Mouse (Mus musculus) pancreas, adult 10 weeks (tissue): ENCODE measurements around the gene Pmpcb. TPM values are rescaled to one million over a fixed set of nuclear protein-coding genes. Genes with fewer than 3 reads are reported as not detected.

Source experiments
- polyA plus RNA-seq: library from polyadenylated mRNA; stranded (reverse); fragments of 350-450 nt; fragmentation: Illumina TruSeq; extraction: RNeasy Lipid Tissue Mini Kit (QIAGEN cat#74804); gene quantifications from one replicate; pipeline ENCODE4 v1.2.3, GENCODE M21; 2015; ENCODE audit warnings: low read depth, low replicate concordance; ENCODE audit not compliant: insufficient read depth

Gene Pmpcb
- polyA plus RNA-seq, result 25.9 TPM

DNA sequence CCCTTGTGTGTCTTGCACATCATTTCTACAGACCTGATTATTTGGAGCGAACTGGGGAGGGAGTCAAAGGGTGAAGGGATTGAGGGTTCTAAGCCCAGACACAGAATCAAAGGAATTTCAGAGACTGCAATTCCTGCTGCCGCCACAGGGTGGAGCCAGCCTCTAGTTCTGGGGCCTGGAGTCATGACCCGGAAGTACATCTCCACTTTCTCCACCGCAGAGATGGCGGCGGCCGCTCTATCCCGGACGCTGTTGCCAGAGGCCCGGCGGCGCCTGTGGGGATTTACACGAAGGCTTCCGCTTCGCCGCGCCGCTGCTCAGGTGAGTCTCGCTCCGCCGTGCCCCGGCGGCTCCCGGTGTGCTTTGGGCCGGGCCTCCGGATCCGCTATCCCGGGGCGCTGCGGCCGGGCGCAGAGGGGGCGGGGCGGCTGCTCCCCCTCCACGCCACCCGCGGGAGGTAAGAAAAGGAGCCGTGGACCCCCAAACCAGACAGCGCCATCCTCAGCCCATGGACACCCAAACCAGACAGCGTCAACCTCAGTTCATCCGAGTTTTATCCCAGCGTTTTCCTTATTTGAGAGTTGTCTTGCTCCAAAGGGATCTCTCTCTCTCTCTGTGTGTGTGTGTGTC lies at the start of gene Pmpcb:
Gene Pmpcb (plus strand): TSS at position 186 of the 630 bp plus-strand sequence.

DNA sequence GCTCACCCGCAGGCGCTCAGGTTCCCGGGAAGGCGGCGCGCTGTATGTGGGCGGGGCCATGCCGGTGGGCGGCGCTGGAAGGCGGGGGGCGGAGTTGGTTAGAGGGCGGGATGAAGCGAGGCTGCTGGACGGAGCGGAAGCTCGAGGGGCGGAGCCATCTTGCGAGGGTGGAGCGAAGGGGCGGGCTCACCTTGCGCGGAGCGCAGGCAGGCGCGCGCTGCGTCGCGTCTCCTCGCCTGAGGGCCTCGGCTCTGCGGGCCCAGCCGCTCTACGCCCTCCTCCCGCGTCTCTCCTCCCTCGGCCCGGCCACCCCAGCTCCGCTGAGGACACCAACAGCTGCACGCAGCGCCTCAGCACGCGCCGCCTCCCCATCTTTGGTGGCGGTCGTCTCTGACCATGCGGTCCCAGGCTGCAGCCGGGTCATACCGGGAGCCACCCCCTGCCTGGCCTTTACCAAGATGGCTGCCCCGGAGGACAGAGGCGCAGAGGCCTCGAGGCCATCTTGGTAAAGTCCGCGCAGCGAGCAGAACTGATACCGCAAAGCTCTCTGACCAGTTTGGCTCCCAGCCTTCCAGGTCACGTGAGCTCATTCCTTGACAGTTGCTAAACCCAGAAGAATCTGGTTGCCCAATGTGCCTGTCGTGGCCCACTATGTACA lies 35.5 kb upstream of the Pmpcb start, which contains the start of gene Napepld:
Gene Napepld (minus strand): TSS at position 46 of the 658 bp plus-strand sequence.

DNA sequence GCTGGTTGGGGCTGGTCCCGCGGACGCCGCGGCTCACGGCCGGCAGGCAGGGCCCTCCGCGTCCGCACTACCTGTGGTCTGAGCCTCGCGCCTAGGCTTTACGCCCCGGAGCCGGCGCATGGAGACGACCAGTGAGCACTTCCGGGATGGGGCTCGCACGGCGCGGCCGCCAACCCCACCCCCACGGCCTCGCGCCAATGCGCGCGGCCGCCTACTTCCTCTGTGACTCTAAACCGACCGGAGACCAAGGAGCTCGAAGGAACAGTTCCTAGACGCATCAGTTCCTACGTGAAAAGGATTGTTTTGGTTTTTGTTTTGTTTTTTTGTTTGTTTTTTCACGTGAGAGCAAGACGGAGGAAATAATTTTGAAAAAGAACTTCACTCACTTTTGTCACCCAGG lies 48.1 kb downstream of the Pmpcb start, which contains the start of the genes Dnajc2 and Psmc2:
Gene Dnajc2 (minus strand): TSS at position 199 of the 400 bp plus-strand sequence.
Gene Psmc2 (plus strand): TSS at position 231 of the 400 bp plus-strand sequence.

Other genes with a start within 250 kb of the Pmpcb start
- 1.6 TPM for gene Lrrc17, start 193.6 kb upstream of the Pmpcb start, polyA plus RNA-seq
- gene Fbxl13, start 91.5 kb upstream of the Pmpcb start, polyA plus RNA-seq, result not detected
- gene Armc10, start 91.3 kb upstream of the Pmpcb start, polyA plus RNA-seq, result 6.8 TPM
- gene Napepld, start 35.7 kb upstream of the Pmpcb start, polyA plus RNA-seq, result 1.5 TPM
- 6.2 TPM for gene Dnajc2, start 48.1 kb downstream of the Pmpcb start, polyA plus RNA-seq
- gene Psmc2, start 48.1 kb downstream of the Pmpcb start, polyA plus RNA-seq, result 19.3 TPM
- gene Slc26a5, start 128.5 kb downstream of the Pmpcb start, polyA plus RNA-seq, result not detected